Mouse (Mus musculus) bone marrow, adult 2 months (tissue): ENCODE measurements around the gene Rtn4rl1. TPM values are rescaled to one million over a fixed set of nuclear protein-coding genes. Genes with fewer than 3 reads are reported as not detected.
A peak's percentile ranks its signal among the peaks of the same experiment; 100 is the strongest.

Experiments used
- H3K27ac ChIP-seq: fragments of 200-500 bp; 2 replicates; pipeline ENCODE4 v1.5.1; 2012; ENCODE audit warnings: low read depth, mild to moderate bottlenecking, control low read depth, inconsistent platforms, low read length; ENCODE audit not compliant: control insufficient read depth, poor library complexity, insufficient read depth
- H3K4me1 ChIP-seq: fragments of 200-500 bp; 2 replicates; pipeline ENCODE4 v1.6.1; 2011; ENCODE audit warnings: low read length; ENCODE audit not compliant: control insufficient read depth, insufficient read depth
- H3K4me3 ChIP-seq: fragments of 200-500 bp; replicated peaks from 2 replicates; pipeline ENCODE3; 2011; ENCODE audit warnings: mild to moderate bottlenecking, low read depth, low read length, control low read depth; ENCODE audit not compliant: control insufficient read depth
- CTCF ChIP-seq: fragments of 200-500 bp; IDR thresholded peaks from 2 replicates; pipeline ENCODE4 v1.5.1; 2011; ENCODE audit warnings: low read length, control low read depth; ENCODE audit not compliant: control insufficient read depth, insufficient read depth
- POLR2A ChIP-seq: fragments of 200-500 bp; IDR thresholded peaks from 2 replicates; pipeline ENCODE4 v1.6.1; 2011; ENCODE audit warnings: low read depth, mild to moderate bottlenecking, control low read depth, low read length, borderline replicate concordance; ENCODE audit not compliant: control insufficient read depth
- WGBS: fragments of 180-500 bp; shearing (Covaris S2); methylation state at CpG from one replicate; pipeline ENCODE4 v1.1.7; 2018; 5-methylcytosine and 5-hydroxymethylcytosine counted together
- polyA plus RNA-seq: library from polyadenylated mRNA; stranded (reverse); fragments of >200 nt; gene quantifications from 2 replicates; pipeline ENCODE4 v1.2.4, GENCODE M21; 2011; ENCODE audit warnings: low replicate concordance; ENCODE audit not compliant: missing spikeins, insufficient read depth, insufficient read length

The Rtn4rl1 gene
- polyA plus RNA-seq, 1 experiment: 0.85 TPM

GRCm38 (mm10) chr11:75251006-75251512, 57.5 kb downstream of the Rtn4rl1 start:
- H3K4me1 ChIP-seq: peaks cover 4% of the 10 kb centered on the region; the same call in 1 of the 2 replicates
- TF ChIP-seq POLR2A: no peak
- TF ChIP-seq CTCF: no peak
- WGBS: 74% methylated on average over 4 of the region's 4 CpGs
- H3K27ac ChIP-seq: no peak overlapping the region
- H3K4me3 ChIP-seq: no peak overlapping the region

GRCm38 (mm10) chr11:75251557-75252070, 58.0 kb downstream of the Rtn4rl1 start:
- WGBS: 55% methylated on average over 7 of the region's 7 CpGs
- TF ChIP-seq CTCF (no peak), POLR2A (no peak)
- Histone ChIP-seq H3K4me1 (peaks cover 5% of the 10 kb centered on the region; the same call in 1 of the 2 replicates), H3K4me3 (no peak overlapping the region), H3K27ac (no peak overlapping the region)

GRCm38 (mm10) chr11:75254252-75254912, 60.8 kb downstream of the Rtn4rl1 start:
- 49% methylated on average over 13 of the region's 13 CpGs for WGBS
- no peak overlapping the region for H3K4me3 ChIP-seq
- peaks cover 6% of the 10 kb centered on the region; the same call in 1 of the 2 replicates for H3K4me1 ChIP-seq
- TF ChIP-seq CTCF: peak; percentile 37; the same call in 1 of the 2 replicates
- no peak for TF ChIP-seq POLR2A
- peak overlapping the region; percentile 14; the same call in 1 of the 2 replicates for H3K27ac ChIP-seq

GRCm38 (mm10) chr11:75255330-75255729, 61.7 kb downstream of the Rtn4rl1 start:
- no peak overlapping the region for H3K4me3 ChIP-seq
- 22% methylated on average over 5 of the region's 5 CpGs for WGBS
- peaks cover 6% of the 10 kb centered on the region; the same call in 1 of the 2 replicates for H3K4me1 ChIP-seq
- no peak overlapping the region for H3K27ac ChIP-seq
- TF ChIP-seq CTCF (no peak), POLR2A (no peak)

GRCm38 (mm10) chr11:75257056-75257648, 63.6 kb downstream of the Rtn4rl1 start:
- Histone ChIP-seq H3K4me3 (no peak overlapping the region), H3K4me1 (peaks cover 6% of the 10 kb centered on the region; the same call in 1 of the 2 replicates), H3K27ac (no peak overlapping the region)
- no peak for TF ChIP-seq POLR2A
- TF ChIP-seq CTCF: no peak
- WGBS: 65% methylated on average over 4 of the region's 4 CpGs

GRCm38 (mm10) chr11:75259416-75259815, 65.8 kb downstream of the Rtn4rl1 start:
- H3K27ac ChIP-seq: no peak overlapping the region
- TF ChIP-seq POLR2A (no peak), CTCF (no peak)
- WGBS: 83% methylated on average over 6 of the region's 6 CpGs
- H3K4me3 ChIP-seq: no peak overlapping the region
- H3K4me1 ChIP-seq: peaks cover 6% of the 10 kb centered on the region; the same call in 1 of the 2 replicates

GRCm38 (mm10) chr11:75259996-75260561, 66.5 kb downstream of the Rtn4rl1 start:
- Histone ChIP-seq H3K4me1 (peaks cover 3% of the 10 kb centered on the region; the same call in 1 of the 2 replicates), H3K27ac (no peak overlapping the region), H3K4me3 (no peak overlapping the region)
- WGBS: 77% methylated on average over 10 of the region's 10 CpGs
- no peak for TF ChIP-seq POLR2A
- no peak for TF ChIP-seq CTCF

GRCm38 (mm10) chr11:75261016-75261415, 67.4 kb downstream of the Rtn4rl1 start:
- WGBS: 85% methylated on average over 2 of the region's 2 CpGs
- TF ChIP-seq POLR2A: no peak
- TF ChIP-seq CTCF: no peak
- Histone ChIP-seq H3K4me3 (no peak overlapping the region), H3K27ac (no peak overlapping the region), H3K4me1 (0 out of 2 replicates have a peak, but pooled peaks cover 2% of the 10 kb centered on the region)
